Mouse (Mus musculus) kidney, adult 9 months (tissue): ENCODE measurements around the gene Smg9.

Experiments
- DNase-seq: peaks from one replicate; pipeline ENCODE4 v3.0.0; 2022

The Smg9 gene

GRCm38 (mm10) chr7:24399256-24400081 is at the start of gene Smg9:
Gene Smg9 (plus strand): TSS chr7:24399619.
- DNase-seq, result peak; percentile 98

GRCm38 (mm10) chr7:24355646-24356045 is 43.8 kb upstream of the Smg9 start:
- DNase-seq, result no peak

GRCm38 (mm10) chr7:24356081-24356480 is 43.3 kb upstream of the Smg9 start:
- no peak for DNase-seq

GRCm38 (mm10) chr7:24357899-24358298 is 41.5 kb upstream of the Smg9 start:
- DNase-seq, result no peak

GRCm38 (mm10) chr7:24359269-24359668 is 40.1 kb upstream of the Smg9 start:
- no peak for DNase-seq

- no peak for DNase-seq
These were observed 38.4 kb upstream of the Smg9 start for GRCm38 (mm10) chr7:24361001-24361400.

GRCm38 (mm10) chr7:24363228-24363627 is 36.2 kb upstream of the Smg9 start:
- DNase-seq, result no peak

GRCm38 (mm10) chr7:24364827-24365226 is 34.6 kb upstream of the Smg9 start:
- DNase-seq, result peak; percentile 82

- DNase-seq, result no peak
These were observed 34.0 kb upstream of the Smg9 start for GRCm38 (mm10) chr7:24365258-24366014.

GRCm38 (mm10) chr7:24366716-24367632 is 32.4 kb upstream of the Smg9 start:
- no peak for DNase-seq

- no peak for DNase-seq
These were observed 31.2 kb upstream of the Smg9 start for GRCm38 (mm10) chr7:24368226-24368625.

GRCm38 (mm10) chr7:24368946-24369345 is 30.5 kb upstream of the Smg9 start:
- DNase-seq, result no peak

GRCm38 (mm10) chr7:24369731-24370541 is 29.5 kb upstream of the Smg9 start, which contains the start of gene Kcnn4:
Gene Kcnn4 (plus strand): TSS chr7:24370263.
- DNase-seq, result no peak

- no peak for DNase-seq
These were observed 28.2 kb upstream of the Smg9 start for GRCm38 (mm10) chr7:24371012-24371808.

GRCm38 (mm10) chr7:24371809-24372145 is 27.6 kb upstream of the Smg9 start:
- DNase-seq, result no peak

- DNase-seq, result no peak
These were observed 27.1 kb upstream of the Smg9 start for GRCm38 (mm10) chr7:24372300-24372699.

GRCm38 (mm10) chr7:24372786-24373185 is 26.6 kb upstream of the Smg9 start:
- DNase-seq, result no peak

GRCm38 (mm10) chr7:24373538-24374379 is 25.7 kb upstream of the Smg9 start:
- peak; percentile 15 for DNase-seq

- DNase-seq, result no peak
These were observed 23.0 kb upstream of the Smg9 start for GRCm38 (mm10) chr7:24376456-24376855.
